Mouse (Mus musculus): ENCODE results near the gene Rab37. TPM values are rescaled to one million over a fixed set of nuclear protein-coding genes. Genes with fewer than 3 reads are reported as not detected.

The Rab37 gene
- polyA plus RNA-seq, 1 experiment: 0.72 TPM

- peak; percentile 63 for DNase-seq (ENCODE audit: low read depth)
These were observed 73.7 kb downstream of the Rab37 start for GRCm38 (mm10) chr11:115164976-115165374.

DNA sequence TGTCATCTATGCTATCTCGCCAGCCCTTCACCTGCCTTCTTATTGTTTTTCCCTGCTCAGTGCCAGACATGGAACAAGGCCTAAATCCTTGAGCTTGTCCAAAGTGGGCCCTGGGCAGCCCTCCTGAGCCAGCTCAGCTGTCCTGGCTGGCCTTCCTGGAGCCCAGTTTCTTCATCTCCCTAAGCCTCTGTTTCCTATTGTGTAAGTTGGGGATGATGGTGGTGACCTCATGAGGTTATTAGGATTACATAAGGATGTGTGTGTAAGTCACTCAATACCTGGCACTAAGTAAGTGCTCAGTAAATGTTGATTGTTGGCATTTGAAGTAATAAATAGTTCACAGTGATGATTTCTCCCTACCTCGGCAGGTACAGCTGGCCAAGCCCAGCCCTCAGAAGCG lies 75.5 kb downstream of the Rab37 start:
- DNase-seq (ENCODE audit: low read depth): peak; percentile 88

DNA sequence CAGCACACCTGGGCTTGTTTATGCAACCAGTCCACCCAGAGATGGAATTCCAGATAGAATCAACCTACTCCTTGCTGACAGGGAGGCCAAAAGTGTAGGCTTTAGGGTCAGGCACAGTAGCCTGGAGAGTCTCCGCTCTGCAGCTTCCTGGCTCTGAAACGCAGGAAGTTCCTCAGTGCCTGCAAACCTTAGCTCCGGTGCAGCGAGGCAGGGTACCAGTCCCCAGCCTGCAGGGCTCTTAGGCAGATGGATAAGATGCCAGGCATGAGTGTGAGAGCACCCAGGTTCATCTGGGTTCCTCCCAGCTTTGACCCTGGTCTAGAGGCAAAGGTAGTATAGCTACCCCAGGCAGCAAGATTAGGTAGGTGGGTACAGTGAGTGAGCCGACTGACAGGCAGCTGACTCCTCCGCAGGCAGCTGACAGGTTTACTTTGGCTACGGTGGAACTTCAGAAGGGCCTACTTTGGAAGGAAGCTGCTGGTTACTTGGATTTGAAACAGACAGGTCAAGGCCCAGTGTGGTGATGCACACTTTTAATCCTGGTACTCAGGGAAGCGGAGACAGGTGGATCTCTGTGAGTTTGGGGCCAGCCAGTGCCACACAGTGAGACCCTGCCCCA lies 76.5 kb downstream of the Rab37 start:
- DNase-seq (ENCODE audit: low read depth): no peak

DNA sequence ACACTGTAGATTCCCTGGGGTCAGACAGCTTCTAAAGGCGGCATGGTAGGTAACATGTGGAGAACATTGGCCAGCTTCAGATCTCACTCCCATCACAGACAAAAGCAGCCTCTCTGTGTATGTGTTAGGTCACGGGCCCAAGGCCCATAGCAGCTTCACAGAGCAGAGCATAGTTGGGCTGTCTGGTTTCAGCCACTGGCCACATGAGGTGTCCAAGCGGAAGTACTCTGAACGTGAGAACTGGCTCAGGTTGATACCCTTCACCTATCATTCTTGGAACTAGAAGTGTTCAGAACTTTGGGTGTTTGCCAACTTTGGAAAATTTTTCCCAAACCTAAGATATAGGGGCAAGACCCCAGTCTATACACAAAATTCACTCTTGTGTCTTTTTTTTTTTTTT lies 78.2 kb downstream of the Rab37 start:
- no peak for DNase-seq (ENCODE audit: low read depth)

- no peak for DNase-seq (ENCODE audit: low read depth)
These were observed 79.9 kb downstream of the Rab37 start for GRCm38 (mm10) chr11:115171125-115171524.

DNA sequence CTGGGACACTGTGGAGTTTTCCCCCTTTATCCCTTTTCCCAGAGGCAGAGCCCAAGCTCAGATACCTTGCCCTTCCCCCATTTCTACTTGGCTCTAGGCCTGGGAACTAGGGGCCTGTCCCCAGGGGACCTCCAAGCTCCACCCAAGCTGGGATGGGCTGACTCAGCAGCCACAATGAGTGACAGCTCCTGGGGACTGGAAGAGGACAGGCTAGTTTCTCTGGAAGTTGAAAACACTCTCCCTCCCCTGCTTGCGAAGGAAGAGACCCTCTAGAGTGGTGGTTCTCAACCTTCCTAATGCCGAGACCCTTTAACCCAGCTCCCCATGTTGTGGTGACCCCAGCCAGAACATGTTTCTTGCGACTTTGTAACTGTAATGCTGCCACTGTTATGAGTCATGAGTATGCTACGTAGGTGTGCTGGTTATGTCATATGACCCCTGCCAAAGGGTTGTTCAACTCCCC lies 81.6 kb downstream of the Rab37 start:
- DNase-seq (ENCODE audit: low read depth): no peak

- DNase-seq (ENCODE audit: low read depth): no peak
These were observed 82.5 kb downstream of the Rab37 start for GRCm38 (mm10) chr11:115173549-115174339.

- DNase-seq (ENCODE audit: low read depth): no peak
These were observed 85.4 kb downstream of the Rab37 start for GRCm38 (mm10) chr11:115176399-115177190.

DNA sequence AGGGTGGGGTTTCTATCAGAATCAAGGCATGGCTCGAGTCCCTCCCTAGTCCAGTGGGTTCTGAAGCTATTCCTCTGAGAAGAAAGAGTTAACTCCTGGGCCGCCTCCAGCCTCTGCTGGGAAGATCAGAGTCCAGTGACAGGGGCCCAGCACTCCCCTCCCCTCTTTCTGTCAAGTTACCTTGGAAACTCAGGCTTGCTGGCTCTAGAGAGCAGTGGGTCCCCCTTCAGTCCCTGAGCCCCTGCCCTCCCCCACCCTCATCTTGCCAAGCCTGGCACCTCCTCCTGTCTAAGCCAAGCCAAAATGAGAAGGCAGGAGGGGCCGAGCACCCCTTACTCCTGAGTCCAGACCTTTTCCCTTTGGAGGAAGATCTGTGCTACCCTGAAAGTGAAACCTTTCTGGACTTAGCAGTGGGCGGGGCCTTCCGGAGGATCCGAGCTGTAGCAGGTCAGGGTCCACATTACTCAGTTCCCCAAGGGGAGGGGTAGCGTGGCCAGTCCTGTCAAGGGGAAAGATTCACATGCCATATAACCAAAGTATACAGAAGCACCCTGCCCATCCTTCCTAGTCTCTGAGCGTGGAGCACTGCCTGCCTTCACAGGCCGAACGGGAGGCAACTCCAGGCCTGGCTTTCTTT lies 86.4 kb downstream of the Rab37 start:
- DNase-seq (ENCODE audit: low read depth): no peak

GRCm38 (mm10) chr11:115178766-115179165 lies 87.5 kb downstream of the Rab37 start:
- no peak for DNase-seq (ENCODE audit: low read depth)

GRCm38 (mm10) chr11:115179191-115179590 lies 88.0 kb downstream of the Rab37 start:
- no peak for DNase-seq (ENCODE audit: low read depth)

- DNase-seq (ENCODE audit: low read depth): no peak
These were observed 88.7 kb downstream of the Rab37 start for GRCm38 (mm10) chr11:115179881-115180280.

- DNase-seq (ENCODE audit: low read depth): no peak
These were observed 90.8 kb downstream of the Rab37 start for GRCm38 (mm10) chr11:115181913-115182638.

DNA sequence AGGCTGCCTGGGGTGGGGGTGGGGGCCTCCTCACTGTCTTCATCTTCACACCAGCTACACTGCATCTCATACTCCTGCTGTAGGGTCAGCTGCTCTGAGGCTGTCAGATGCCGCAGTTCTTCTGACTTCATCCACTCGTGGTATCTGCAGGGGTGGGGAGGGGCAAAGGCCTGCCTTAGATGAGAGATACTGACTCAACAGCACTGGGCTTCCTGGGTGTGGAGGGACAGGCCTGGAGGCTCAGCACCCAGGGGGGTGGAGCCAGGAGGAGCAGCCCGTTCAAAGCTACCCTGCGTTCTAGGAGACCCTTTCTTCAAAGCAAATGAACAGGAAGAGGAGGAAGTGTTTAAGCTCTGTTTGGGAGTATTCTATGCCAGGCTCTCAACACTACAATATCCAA lies 93.7 kb downstream of the Rab37 start:
- DNase-seq (ENCODE audit: low read depth): no peak

- DNase-seq (ENCODE audit: low read depth): peak; percentile 63
These were observed 96.0 kb downstream of the Rab37 start, which contains the start of gene Tmem104 for GRCm38 (mm10) chr11:115187224-115187639. TSS of gene Tmem104 (plus strand) at chr11:115187487.

GRCm38 (mm10) chr11:115187693-115188092 lies 96.5 kb downstream of the Rab37 start, which contains the start of gene Nat9:
TSS of gene Nat9 (minus strand) at chr11:115187859.
- DNase-seq (ENCODE audit: low read depth): no peak

GRCm38 (mm10) chr11:115188539-115189231 lies 97.5 kb downstream of the Rab37 start:
- DNase-seq (ENCODE audit: low read depth): no peak

- DNase-seq (ENCODE audit: low read depth): no peak
These were observed 98.1 kb downstream of the Rab37 start for GRCm38 (mm10) chr11:115189304-115189703.

GRCm38 (mm10) chr11:115192180-115192579 lies 100.9 kb downstream of the Rab37 start:
- no peak for DNase-seq (ENCODE audit: low read depth)

DNA sequence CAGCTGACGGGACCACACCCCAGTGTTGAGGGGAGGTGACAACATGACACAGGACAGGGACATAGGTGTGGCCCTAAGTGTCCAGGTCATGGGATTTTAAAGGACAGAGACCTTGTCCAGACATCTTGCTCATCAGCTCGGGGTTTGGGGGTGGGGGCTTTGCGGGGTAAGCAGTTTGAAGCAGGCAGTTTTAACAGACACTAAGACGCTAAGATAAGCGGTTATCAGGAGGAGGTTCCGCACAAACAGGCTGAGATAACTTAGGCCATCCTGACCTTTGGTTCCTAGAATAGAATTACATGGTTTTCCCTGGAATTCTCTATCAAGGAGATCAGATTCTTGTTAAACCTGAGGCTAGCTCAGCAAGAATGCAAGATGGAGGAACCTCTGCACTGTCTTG lies 103.5 kb downstream of the Rab37 start:
- DNase-seq (ENCODE audit: low read depth): no peak

Measured in gonadal fat pad, adult 2 months (tissue).